Mouse (Mus musculus) adrenal gland, postnatal 36 days (tissue): Measurements from ENCODE around the gene Gm17657. TPM values are rescaled to one million over a fixed set of nuclear protein-coding genes. Genes with fewer than 3 reads are reported as not detected.
A peak's percentile ranks its signal among the peaks of the same experiment; 100 is the strongest.

Source experiments
- DNase-seq, 2 experiments: peaks; one replicate each; pipeline ENCODE4 v3.0.0; 2021; ENCODE audit warnings: mixed read lengths in 1 of 2
- long read RNA-seq, 2 experiments: library from polyadenylated mRNA; stranded (forward); transcript quantifications; one replicate each; pipeline ENCODE4 v2.0.0; 2021; ENCODE audit warnings: borderline sequencing depth in 2 of 2
- total RNA-seq, 2 experiments: library from RNA; stranded (reverse); gene quantifications; 2 replicates each; pipeline ENCODE4 v1.2.3; 2021

The Gm17657 gene
- total RNA-seq = not detected
- long read RNA-seq, experiment 1 = 0 reads
- long read RNA-seq, experiment 2 = 0 reads

- peak; percentile 97 to 98 for DNase-seq
Measured at GRCm38 (mm10) chr17:29549543-29550428, at the start of gene Gm17657, which contains the start of gene Tbc1d22b. Gene Gm17657, minus strand, starts transcription at chr17:29549638. Gene Tbc1d22b, plus strand, starts transcription at chr17:29549785.

GRCm38 (mm10) chr17:29599051-29599450 is 49.6 kb upstream of the Gm17657 start:
- no peak for DNase-seq

- DNase-seq = no peak
Measured at GRCm38 (mm10) chr17:29596771-29597132, 47.3 kb upstream of the Gm17657 start.

GRCm38 (mm10) chr17:29595891-29596770 is 46.7 kb upstream of the Gm17657 start:
- peak; percentile 52 to 61 for DNase-seq

- DNase-seq = no peak
Measured at GRCm38 (mm10) chr17:29589221-29589898, 39.9 kb upstream of the Gm17657 start.

GRCm38 (mm10) chr17:29586921-29587320 is 37.5 kb upstream of the Gm17657 start:
- no peak for DNase-seq

GRCm38 (mm10) chr17:29585446-29585845 is 36.0 kb upstream of the Gm17657 start:
- no peak for DNase-seq

GRCm38 (mm10) chr17:29584737-29585136 is 35.3 kb upstream of the Gm17657 start:
- DNase-seq = no peak

GRCm38 (mm10) chr17:29584306-29584705 is 34.9 kb upstream of the Gm17657 start:
- no peak for DNase-seq

- no peak for DNase-seq
Measured at GRCm38 (mm10) chr17:29583569-29583968, 34.1 kb upstream of the Gm17657 start.

- no peak for DNase-seq
Measured at GRCm38 (mm10) chr17:29579579-29580126, 30.2 kb upstream of the Gm17657 start.

GRCm38 (mm10) chr17:29569831-29570230 is 20.4 kb upstream of the Gm17657 start:
- DNase-seq = no peak

- DNase-seq = peak; percentile 31 to 38
Measured at GRCm38 (mm10) chr17:29568435-29568834, 19.0 kb upstream of the Gm17657 start.

GRCm38 (mm10) chr17:29565521-29565920 is 16.1 kb upstream of the Gm17657 start:
- DNase-seq = peak in 1 of 2 experiments; percentile 25

- DNase-seq = no peak
Measured at GRCm38 (mm10) chr17:29558476-29558875, 9.0 kb upstream of the Gm17657 start.

GRCm38 (mm10) chr17:29556893-29557292 is 7.5 kb upstream of the Gm17657 start:
- DNase-seq = no peak

GRCm38 (mm10) chr17:29556456-29556855 is 7.0 kb upstream of the Gm17657 start:
- DNase-seq = peak; percentile 27 to 50

- DNase-seq = no peak
Measured at GRCm38 (mm10) chr17:29554176-29554575, 4.7 kb upstream of the Gm17657 start.

GRCm38 (mm10) chr17:29552162-29552732 is 2.8 kb upstream of the Gm17657 start, which contains the start of gene Tmem217:
Gene Tmem217, minus strand, starts transcription at chr17:29552385.
- DNase-seq = no peak

- no peak for DNase-seq
Measured at GRCm38 (mm10) chr17:29551019-29551418, 1.6 kb upstream of the Gm17657 start.

GRCm38 (mm10) chr17:29548994-29549393 is 444 bp downstream of the Gm17657 start:
- no peak for DNase-seq
